Mouse (Mus musculus) liver, embryonic 14.5 days (tissue): ENCODE data around the gene Adam8.

Experiments
- CTCF ChIP-seq: IDR thresholded peaks from 2 replicates; pipeline ENCODE4 v1.5.1; 2016; ENCODE audit warnings: antibody characterized with exemption, low read depth, control low read depth
- EP300 ChIP-seq: IDR thresholded peaks from 2 replicates; pipeline ENCODE4 v1.6.1; 2016; ENCODE audit warnings: antibody characterized with exemption, low read depth

DNA sequence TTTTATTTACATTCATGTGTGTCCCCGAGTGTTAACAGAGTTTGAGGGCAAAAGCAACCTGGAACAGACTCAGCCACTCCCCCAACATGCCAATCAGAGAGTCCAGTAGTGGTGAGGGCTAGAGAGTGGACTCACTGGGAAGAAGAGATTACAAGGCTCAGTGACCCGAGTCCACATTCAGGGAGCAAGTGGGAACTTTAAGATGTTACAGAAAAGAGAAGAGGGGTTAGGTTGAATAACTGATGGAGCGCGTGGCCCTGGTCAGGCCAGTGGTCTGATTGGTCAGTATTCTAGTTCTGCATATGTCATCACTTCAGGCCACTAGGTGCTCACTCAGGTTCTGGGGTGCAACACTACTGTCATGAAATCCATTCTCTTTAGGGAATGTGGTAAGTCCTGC, 25.2 kb downstream of the Adam8 start:
- TF ChIP-seq CTCF (no peak), EP300 (no peak)
